Mouse (Mus musculus) embryonic facial prominence, embryonic 13.5 days (tissue): ENCODE data around the gene Gcc2. TPM values are rescaled to one million over a fixed set of nuclear protein-coding genes. Genes with fewer than 3 reads are reported as not detected.
A peak's percentile ranks its signal among the peaks of the same experiment; 100 is the strongest.
"Not testable (repeated sequence)": the region's sequence is repeated elsewhere in the genome, so short reads cannot be mapped to it uniquely, and the experiment has no call there.

ENCODE experiments used
- ATAC-seq: fragments of 200-750 bp; cut with Nextera tagmentation; 2 replicates; pipeline ENCODE4 v1.8.0; 2017; ENCODE audit warnings: low read depth; ENCODE audit not compliant: insufficient number of reproducible peaks, insufficient read depth, low FRiP score, low TSS enrichment
- H3K27ac ChIP-seq: fragments of 300-500 bp; sonication (generic); 2 replicates; pipeline ENCODE4 v1.5.1; 2015; ENCODE audit warnings: moderate library complexity, mild to moderate bottlenecking, inconsistent platforms
- H3K27me3 ChIP-seq: fragments of 300-500 bp; sonication (generic); 2 replicates; pipeline ENCODE4 v1.6.1; 2015; ENCODE audit warnings: mild to moderate bottlenecking, inconsistent platforms
- H3K36me3 ChIP-seq: fragments of 300-500 bp; sonication (generic); 2 replicates; pipeline ENCODE4 v1.6.1; 2015; ENCODE audit warnings: mild to moderate bottlenecking, inconsistent platforms
- H3K4me1 ChIP-seq: fragments of 300-500 bp; sonication (generic); 2 replicates; pipeline ENCODE4 v1.6.1; 2015; ENCODE audit warnings: inconsistent platforms
- H3K4me2 ChIP-seq: fragments of 300-500 bp; sonication (generic); 2 replicates; pipeline ENCODE4 v1.6.1; 2015; ENCODE audit warnings: moderate library complexity, mild to moderate bottlenecking, inconsistent platforms
- H3K4me3 ChIP-seq: fragments of 300-500 bp; sonication (generic); 2 replicates; pipeline ENCODE4 v1.5.1; 2015; ENCODE audit warnings: mild to moderate bottlenecking, inconsistent platforms
- H3K9ac ChIP-seq: fragments of 300-500 bp; sonication (generic); 2 replicates; pipeline ENCODE4 v1.6.1; 2015; ENCODE audit warnings: mild to moderate bottlenecking, inconsistent platforms
- H3K9me3 ChIP-seq: fragments of 300-500 bp; sonication (generic); 2 replicates; pipeline ENCODE4 v1.6.1; 2016; ENCODE audit warnings: inconsistent platforms
- WGBS: fragments of 180-500 bp; shearing (Covaris S2); methylation state at CpG from one replicate; pipeline ENCODE4 v1.1.7; 2015; ENCODE audit warnings: mixed read lengths; 5-methylcytosine and 5-hydroxymethylcytosine counted together
- polyA plus RNA-seq: library from polyadenylated mRNA; unstranded; fragments of >200 nt; fragmentation: Nextera tagmentation; extraction: Ambion mirVana; gene quantifications from 2 replicates; pipeline ENCODE4 v1.2.1, GENCODE M21; 2015

The Gcc2 gene
- polyA plus RNA-seq, 1 experiment from 2014 or later, result 88.8 TPM

- not testable (repeated sequence) for H3K27ac ChIP-seq, H3K9ac ChIP-seq, H3K36me3 ChIP-seq, H3K4me3 ChIP-seq, H3K4me1 ChIP-seq, H3K27me3 ChIP-seq, H3K4me2 ChIP-seq
- peaks cover 18% of the 10 kb centered on the region for H3K9me3 ChIP-seq
- WGBS, result 77% methylated on average over 10 of the region's 10 CpGs
- peak; percentile 58 for ATAC-seq
Observed at GRCm38 (mm10) chr10:58233054-58233739, 22.1 kb upstream of the Gcc2 start.

- not testable (repeated sequence) for ATAC-seq, H3K4me3 ChIP-seq, H3K27ac ChIP-seq, H3K27me3 ChIP-seq, H3K9ac ChIP-seq, H3K4me1 ChIP-seq, H3K36me3 ChIP-seq, H3K4me2 ChIP-seq
- peaks cover 18% of the 10 kb centered on the region for H3K9me3 ChIP-seq
Observed at GRCm38 (mm10) chr10:58233740-58234121, 21.6 kb upstream of the Gcc2 start.

GRCm38 (mm10) chr10:58234985-58235384 lies 20.3 kb upstream of the Gcc2 start:
- not testable (repeated sequence) for H3K4me1 ChIP-seq
- WGBS, result 78% methylated on average over 4 of the region's 4 CpGs

GRCm38 (mm10) chr10:58236613-58237012 lies 18.7 kb upstream of the Gcc2 start, which contains the start of gene Gm4981:
TSS of gene Gm4981 (minus strand) at chr10:58236701.
- ATAC-seq, result no peak
- Histone ChIP-seq H3K36me3 (no peaks in the 10 kb centered on the region), H3K9me3 (peaks cover 17% of the 10 kb centered on the region), H3K4me3 (no peak within 1 kb of the TSS), H3K4me2 (no peak within 1 kb of the TSS), H3K27ac (no peak within 1 kb of the TSS), H3K27me3 (no peaks in the 10 kb centered on the region), H3K4me1 (no peaks in the 10 kb centered on the region), H3K9ac (no peak within 1 kb of the TSS)
- WGBS, result 87% methylated on average over 10 of the region's 10 CpGs

More at GRCm38 (mm10) chr10:58234985-58235384, 20.3 kb upstream of the Gcc2 start:
- ATAC-seq, H3K36me3 ChIP-seq, H3K27ac ChIP-seq, H3K4me3 ChIP-seq, H3K9ac ChIP-seq, H3K4me2 ChIP-seq, H3K27me3 ChIP-seq: not testable (repeated sequence)
- peaks cover 21% of the 10 kb centered on the region for H3K9me3 ChIP-seq

GRCm38 (mm10) chr10:58238984-58239740 lies 16.1 kb upstream of the Gcc2 start:
- ATAC-seq, result peak; percentile 91
- WGBS, result 85% methylated on average over 8 of the region's 8 CpGs

GRCm38 (mm10) chr10:58249535-58249934 lies 5.8 kb upstream of the Gcc2 start:
- no peak overlapping the region for H3K4me2 ChIP-seq
- WGBS, result 17% methylated on average over 1 of the region's 1 CpGs
- peaks cover 3% of the 10 kb centered on the region; the same call in 1 of the 2 replicates for H3K4me1 ChIP-seq
- no peak overlapping the region for H3K4me3 ChIP-seq
- no peak overlapping the region for H3K9ac ChIP-seq
- H3K27ac ChIP-seq, result no peak overlapping the region
- no peaks in the 10 kb centered on the region for H3K27me3 ChIP-seq
- ATAC-seq, result no peak
- no peaks in the 10 kb centered on the region for H3K9me3 ChIP-seq
- no peaks in the 10 kb centered on the region for H3K36me3 ChIP-seq

More at GRCm38 (mm10) chr10:58238984-58239740, 16.1 kb upstream of the Gcc2 start:
- H3K4me3 ChIP-seq, H3K9me3 ChIP-seq, H3K4me1 ChIP-seq, H3K27ac ChIP-seq, H3K27me3 ChIP-seq, H3K9ac ChIP-seq, H3K36me3 ChIP-seq, H3K4me2 ChIP-seq: not testable (repeated sequence)

GRCm38 (mm10) chr10:58254635-58255175 lies 592 bp upstream of the Gcc2 start:
- Histone ChIP-seq H3K9ac (peak overlapping the region; percentile 60), H3K36me3 (peaks cover 13% of the 10 kb centered on the region), H3K27ac (no peak overlapping the region), H3K9me3 (no peaks in the 10 kb centered on the region), H3K4me2 (peak overlapping the region; percentile 63), H3K4me1 (peaks cover 6% of the 10 kb centered on the region; the same call in 1 of the 2 replicates), H3K27me3 (no peaks in the 10 kb centered on the region), H3K4me3 (peak overlapping the region; percentile 75)
- ATAC-seq, result no peak
- WGBS, result 35% methylated on average over 6 of the region's 6 CpGs

- H3K27ac ChIP-seq, result no peak overlapping the region
- H3K9me3 ChIP-seq, result no peaks in the 10 kb centered on the region
- H3K27me3 ChIP-seq, result no peaks in the 10 kb centered on the region
- peaks cover 24% of the 10 kb centered on the region for H3K36me3 ChIP-seq
- H3K4me1 ChIP-seq, result peaks cover 6% of the 10 kb centered on the region; the same call in 1 of the 2 replicates
- 4% methylated on average over 4 of the region's 4 CpGs for WGBS
- H3K4me2 ChIP-seq, result peak overlapping the region; percentile 63
- no peak for ATAC-seq
- H3K4me3 ChIP-seq, result peak overlapping the region; percentile 75
- peak overlapping the region; percentile 77 for H3K9ac ChIP-seq
Observed at GRCm38 (mm10) chr10:58255954-58256353, 657 bp downstream of the Gcc2 start.

GRCm38 (mm10) chr10:58258466-58258865 lies 3.2 kb downstream of the Gcc2 start:
- no peak for ATAC-seq
- H3K36me3 ChIP-seq, result peaks cover 41% of the 10 kb centered on the region
- 75% methylated on average over 5 of the region's 5 CpGs for WGBS
- no peaks in the 10 kb centered on the region for H3K9me3 ChIP-seq
- H3K4me3 ChIP-seq, result no peak overlapping the region
- H3K27me3 ChIP-seq, result no peaks in the 10 kb centered on the region
- H3K4me2 ChIP-seq, result no peak overlapping the region
- H3K9ac ChIP-seq, result no peak overlapping the region
- H3K4me1 ChIP-seq, result peaks cover 6% of the 10 kb centered on the region; the same call in 1 of the 2 replicates
- no peak overlapping the region for H3K27ac ChIP-seq

- no peak overlapping the region for H3K27ac ChIP-seq
- H3K9me3 ChIP-seq, result no peaks in the 10 kb centered on the region
- no peak overlapping the region for H3K9ac ChIP-seq
- H3K4me2 ChIP-seq, result no peak overlapping the region
- peaks cover 72% of the 10 kb centered on the region for H3K36me3 ChIP-seq
- no peaks in the 10 kb centered on the region for H3K4me1 ChIP-seq
- H3K4me3 ChIP-seq, result no peak overlapping the region
- 89% methylated on average over 7 of the region's 7 CpGs for WGBS
- ATAC-seq, result no peak
- no peaks in the 10 kb centered on the region for H3K27me3 ChIP-seq
Observed at GRCm38 (mm10) chr10:58282238-58282637, 26.9 kb downstream of the Gcc2 start.

- WGBS, result 88% methylated on average over 3 of the region's 3 CpGs
- Histone ChIP-seq H3K9ac (no peak overlapping the region), H3K27me3 (no peaks in the 10 kb centered on the region), H3K4me3 (no peak overlapping the region), H3K36me3 (peaks cover 87% of the 10 kb centered on the region), H3K4me1 (no peaks in the 10 kb centered on the region), H3K4me2 (no peak overlapping the region), H3K27ac (no peak overlapping the region), H3K9me3 (no peaks in the 10 kb centered on the region)
- ATAC-seq, result no peak
Observed at GRCm38 (mm10) chr10:58290742-58291141, 35.4 kb downstream of the Gcc2 start.

GRCm38 (mm10) chr10:58294246-58294645 lies 38.9 kb downstream of the Gcc2 start:
- Histone ChIP-seq H3K36me3 (peaks cover 91% of the 10 kb centered on the region), H3K9ac (no peak overlapping the region), H3K27me3 (no peaks in the 10 kb centered on the region), H3K4me2 (no peak overlapping the region), H3K9me3 (no peaks in the 10 kb centered on the region), H3K4me3 (no peak overlapping the region), H3K27ac (no peak overlapping the region), H3K4me1 (no peaks in the 10 kb centered on the region)
- ATAC-seq, result no peak
- WGBS, result 97% methylated on average over 3 of the region's 3 CpGs
